Mouse (Mus musculus) kidney, adult 10 weeks (tissue): Measurements from ENCODE around the gene Gm21310. TPM values are rescaled to one million over a fixed set of nuclear protein-coding genes. Genes with fewer than 3 reads are reported as not detected.

ENCODE experiments used
- polyA plus RNA-seq: library from polyadenylated mRNA; stranded (reverse); fragments of 350-450 nt; fragmentation: Illumina TruSeq; extraction: RNeasy Lipid Tissue Mini Kit (QIAGEN cat#74804); gene quantifications from one replicate; pipeline ENCODE4 v1.2.3, GENCODE M21; 2014; ENCODE audit warnings: low read depth, low replicate concordance

The Gm21310 gene
- polyA plus RNA-seq, result not detected

GRCm38 (mm10) chrY:10147083-10147482 is at the start of gene Gm21310:
Gm21310 (minus strand) TSS chrY:10147183.

Other genes starting within 250 kb of the Gm21310 start
- gene Gm20834, start 177.4 kb upstream of the Gm21310 start, polyA plus RNA-seq, result not detected